Mouse (Mus musculus): ENCODE data around the gene Tmem238l. TPM values are rescaled to one million over a fixed set of nuclear protein-coding genes. Genes with fewer than 3 reads are reported as not detected.

Tmem238l gene
- total RNA-seq (2021) = not detected
- long read RNA-seq, experiment 1 = 0 reads
- long read RNA-seq, experiment 2 = 0 reads

- DNase-seq = no peak
These were observed at the start of gene Tmem238l for GRCm38 (mm10) chr11:66956303-66956702. Gene Tmem238l, plus strand, starts transcription at chr11:66956638.

- DNase-seq = no peak
These were observed 44.6 kb upstream of the Tmem238l start, which contains the start of gene Pirt for GRCm38 (mm10) chr11:66911811-66912210. Gene Pirt, plus strand, starts transcription at chr11:66911981.

GRCm38 (mm10) chr11:66912531-66913458 is 43.6 kb upstream of the Tmem238l start:
- DNase-seq = no peak

GRCm38 (mm10) chr11:66914249-66914648 is 42.2 kb upstream of the Tmem238l start:
- DNase-seq = no peak

GRCm38 (mm10) chr11:66920012-66920411 is 36.4 kb upstream of the Tmem238l start:
- no peak for DNase-seq

- no peak for DNase-seq
These were observed 32.2 kb upstream of the Tmem238l start for GRCm38 (mm10) chr11:66924095-66924823.

- DNase-seq = no peak
These were observed 28.1 kb upstream of the Tmem238l start for GRCm38 (mm10) chr11:66928311-66928710.

GRCm38 (mm10) chr11:66932827-66933599 is 23.4 kb upstream of the Tmem238l start:
- no peak for DNase-seq

- DNase-seq = no peak
These were observed 21.8 kb upstream of the Tmem238l start for GRCm38 (mm10) chr11:66934428-66935173.

GRCm38 (mm10) chr11:66942011-66942410 is 14.4 kb upstream of the Tmem238l start:
- DNase-seq = no peak

GRCm38 (mm10) chr11:66945224-66945767 is 11.1 kb upstream of the Tmem238l start:
- no peak for DNase-seq

GRCm38 (mm10) chr11:66946521-66946920 is 9.9 kb upstream of the Tmem238l start:
- DNase-seq = no peak

- DNase-seq = no peak
These were observed 9.5 kb upstream of the Tmem238l start for GRCm38 (mm10) chr11:66946922-66947321.

- DNase-seq = no peak
These were observed 4.4 kb downstream of the Tmem238l start for GRCm38 (mm10) chr11:66960797-66961196.

- DNase-seq = no peak
These were observed 5.2 kb downstream of the Tmem238l start for GRCm38 (mm10) chr11:66961447-66962176.

- no peak for DNase-seq
These were observed 7.0 kb downstream of the Tmem238l start for GRCm38 (mm10) chr11:66963462-66963861.

- no peak for DNase-seq
These were observed 10.2 kb downstream of the Tmem238l start for GRCm38 (mm10) chr11:66966500-66967116.

GRCm38 (mm10) chr11:66968575-66968974 is 12.1 kb downstream of the Tmem238l start:
- no peak for DNase-seq

GRCm38 (mm10) chr11:66973507-66973906 is 17.1 kb downstream of the Tmem238l start:
- no peak for DNase-seq

All from gastrocnemius, postnatal 25 days (tissue).